Mouse (Mus musculus) ovary, adult 18-20 months (tissue): ENCODE measurements around the gene Cryba4.

Experiments
- DNase-seq: peaks from one replicate; pipeline ENCODE4 v3.0.0; 2022; ENCODE audit warnings: low spot score, mixed read lengths

The Cryba4 gene

GRCm38 (mm10) chr5:112252400-112252799 is at the start of gene Cryba4:
Gene Cryba4 (minus strand): TSS chr5:112252518.
- DNase-seq, result no peak

DNA sequence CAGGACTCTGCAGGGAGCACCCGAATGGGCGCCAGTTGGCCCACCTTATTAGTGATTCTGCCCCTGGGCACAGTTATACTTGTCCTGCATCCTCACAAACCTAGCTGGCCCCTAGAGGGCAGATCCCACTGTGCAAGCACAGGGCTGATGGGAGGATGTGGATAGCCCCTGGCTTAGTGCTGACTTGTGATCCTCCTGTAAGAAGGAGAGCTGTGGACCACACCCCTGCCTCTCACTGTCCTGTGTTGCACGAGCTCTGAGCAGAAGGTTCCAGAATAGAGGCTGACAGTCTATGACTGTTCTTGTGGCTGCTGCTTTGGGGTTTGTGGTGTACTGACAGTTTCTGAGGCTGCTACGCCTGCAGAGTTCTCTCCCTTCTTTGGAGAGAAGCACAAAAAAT is 49.4 kb upstream of the Cryba4 start:
- no peak for DNase-seq

GRCm38 (mm10) chr5:112300721-112301308 is 48.5 kb upstream of the Cryba4 start:
- no peak for DNase-seq

DNA sequence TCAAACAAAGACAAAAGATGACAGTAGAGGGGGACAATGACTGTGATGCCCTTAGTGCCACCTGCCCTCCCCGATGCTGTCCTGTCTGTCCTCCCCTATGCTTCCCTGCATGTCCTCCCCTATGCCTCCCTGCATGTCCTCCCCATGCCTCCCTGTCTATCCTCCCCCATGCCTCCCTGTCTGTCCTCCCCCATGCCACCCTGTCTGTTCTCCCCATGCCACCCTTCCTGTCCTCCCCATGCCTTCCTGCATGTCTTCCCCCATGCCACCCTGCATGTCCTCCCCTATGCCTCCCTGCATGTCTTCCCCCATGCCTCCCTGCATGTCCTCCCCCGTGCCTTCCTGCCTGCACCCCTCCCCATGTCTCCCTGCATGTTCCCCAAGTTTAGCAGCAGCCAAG is 47.8 kb upstream of the Cryba4 start:
- DNase-seq, result no peak

GRCm38 (mm10) chr5:112299399-112299798 is 47.1 kb upstream of the Cryba4 start:
- DNase-seq, result no peak

DNA sequence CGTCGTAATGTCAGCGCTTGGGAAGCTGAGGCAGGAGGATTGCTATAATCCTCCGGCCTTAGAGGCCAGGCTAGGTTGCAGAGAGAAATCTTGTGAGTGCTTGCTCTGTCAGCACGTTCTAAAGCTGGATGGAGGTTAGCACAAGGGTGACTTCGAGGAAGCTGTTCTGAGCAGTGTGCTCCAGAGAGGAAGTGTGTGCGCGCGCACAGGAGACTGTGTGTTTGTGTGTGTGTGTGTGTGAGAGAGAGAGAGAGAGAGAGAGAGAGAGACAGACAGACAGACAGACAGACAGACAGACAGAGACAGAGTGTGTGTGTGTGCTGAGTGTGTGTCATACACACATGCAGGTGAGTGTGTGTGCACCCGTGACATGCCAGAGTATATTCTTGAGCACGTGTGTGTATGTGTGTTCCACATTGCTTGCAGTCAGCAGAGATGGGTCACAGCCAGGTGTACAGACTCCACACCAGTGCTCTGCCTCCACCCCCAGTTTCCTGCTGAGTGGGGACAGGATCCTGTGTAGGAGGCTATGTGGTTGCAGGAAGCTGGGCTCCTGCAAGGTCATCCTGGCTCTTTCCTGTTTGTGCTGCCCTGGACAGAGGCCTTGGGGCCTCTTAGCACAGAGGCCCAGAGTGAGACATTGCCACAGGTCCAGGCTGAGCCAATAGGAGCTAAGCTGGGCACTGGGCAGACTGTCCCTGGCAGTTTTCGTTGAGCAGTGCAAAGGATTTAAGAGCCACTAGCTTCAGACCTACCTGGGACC is 46.1 kb upstream of the Cryba4 start:
- DNase-seq, result peak; percentile 70

- no peak for DNase-seq
These were observed 44.9 kb upstream of the Cryba4 start for GRCm38 (mm10) chr5:112297257-112297656.

DNA sequence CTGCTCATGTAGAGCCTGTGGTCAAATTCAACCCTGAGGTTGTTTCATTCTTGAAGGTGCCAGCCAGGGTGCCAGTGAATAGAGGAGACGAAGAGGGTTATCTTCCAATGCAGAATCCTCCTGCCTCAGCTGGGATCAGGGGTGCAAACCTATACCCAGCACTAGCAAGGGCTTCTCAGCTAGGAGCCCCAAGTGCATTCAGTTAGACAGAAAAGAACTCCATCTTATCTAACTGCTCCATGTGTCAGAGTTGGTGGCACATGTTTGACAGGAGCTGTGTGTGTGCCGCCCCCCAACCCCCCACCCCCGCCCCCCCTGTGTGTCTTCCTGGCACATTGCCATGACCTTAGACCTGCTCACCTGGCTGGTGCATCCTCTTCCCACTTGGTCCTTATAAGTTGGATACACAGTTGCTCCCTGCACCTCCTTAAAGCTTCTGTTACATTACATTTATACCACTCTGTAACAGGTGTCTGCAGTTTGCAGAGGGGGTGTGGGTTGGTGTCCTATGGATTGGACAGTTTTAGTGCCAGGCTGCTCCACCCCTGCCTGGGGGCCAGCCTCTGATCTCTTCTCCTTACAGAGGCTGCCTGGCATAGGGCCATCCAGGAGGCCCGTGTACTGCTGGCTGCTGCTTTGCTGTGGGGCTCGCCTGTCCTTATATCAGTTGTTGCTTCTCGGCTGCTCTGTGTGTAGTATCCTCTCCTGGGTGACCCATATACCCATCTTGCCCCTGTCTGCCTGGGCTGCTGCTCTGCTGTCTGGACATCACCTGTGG is 44.3 kb upstream of the Cryba4 start:
- no peak for DNase-seq

DNA sequence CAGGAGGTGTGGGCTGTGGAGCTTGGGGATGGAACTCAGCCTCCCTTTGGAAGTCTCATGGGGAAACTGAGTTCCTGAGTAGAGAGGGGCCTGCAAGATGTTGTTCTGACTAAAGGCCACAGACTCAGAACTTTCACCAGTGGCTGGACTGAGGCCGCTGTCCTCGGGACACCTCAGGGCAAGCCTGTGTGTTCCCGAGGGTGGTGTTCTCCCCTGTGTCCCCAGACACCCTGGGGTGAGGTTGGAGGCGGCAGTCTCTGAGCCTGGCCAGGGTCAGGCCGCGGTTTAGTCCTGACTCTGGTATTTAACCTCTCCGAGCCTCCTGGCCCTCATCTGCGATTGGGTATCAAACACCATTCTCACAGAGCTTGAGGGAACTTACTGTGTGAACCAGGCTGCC is 43.2 kb upstream of the Cryba4 start:
- no peak for DNase-seq

DNA sequence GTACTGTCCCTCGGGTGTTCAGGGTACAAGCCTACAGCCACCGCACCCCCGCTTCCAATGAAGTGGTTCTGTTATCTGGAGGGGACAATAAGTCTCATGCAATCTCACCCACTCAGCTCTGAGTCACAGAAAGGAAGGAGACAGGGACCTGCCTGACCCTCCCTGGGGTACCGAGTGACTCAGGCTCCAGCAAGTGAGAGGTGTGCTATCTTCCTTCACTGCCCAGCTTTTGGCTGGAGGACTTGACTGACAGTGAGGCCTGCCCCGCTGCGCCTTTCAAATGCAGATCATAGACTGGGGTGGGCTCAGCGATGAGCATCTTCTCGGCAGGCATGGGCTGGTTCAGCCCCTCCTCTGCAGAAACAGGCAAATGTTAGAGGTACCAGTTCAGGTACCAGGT is 42.8 kb upstream of the Cryba4 start:
- no peak for DNase-seq

- no peak for DNase-seq
These were observed 42.4 kb upstream of the Cryba4 start for GRCm38 (mm10) chr5:112294696-112295095.

- DNase-seq, result no peak
These were observed 41.5 kb upstream of the Cryba4 start for GRCm38 (mm10) chr5:112293800-112294199.

GRCm38 (mm10) chr5:112292343-112292980 is 40.1 kb upstream of the Cryba4 start:
- no peak for DNase-seq

DNA sequence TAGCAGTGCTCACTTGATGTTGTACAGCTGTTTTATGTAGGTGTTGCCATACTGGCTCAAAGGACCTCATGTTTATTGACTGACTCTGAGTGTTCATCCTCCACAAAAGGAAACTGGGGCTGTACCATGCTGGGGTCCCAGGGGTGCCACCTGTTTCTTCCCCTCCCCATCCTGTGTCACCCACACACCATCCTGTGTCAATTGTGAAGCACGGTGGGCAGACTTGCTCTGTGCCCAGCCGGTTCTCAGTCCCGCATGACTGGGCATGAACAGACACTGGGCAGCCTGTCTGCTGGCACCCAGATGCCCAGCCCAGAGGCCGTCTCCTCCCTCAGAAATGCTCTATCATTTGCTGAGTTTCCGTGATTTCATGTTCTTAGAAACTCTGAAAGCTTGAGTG is 39.5 kb upstream of the Cryba4 start:
- no peak for DNase-seq

- no peak for DNase-seq
These were observed 38.2 kb upstream of the Cryba4 start for GRCm38 (mm10) chr5:112290536-112290880.

GRCm38 (mm10) chr5:112289819-112290535 is 37.7 kb upstream of the Cryba4 start:
- no peak for DNase-seq

DNA sequence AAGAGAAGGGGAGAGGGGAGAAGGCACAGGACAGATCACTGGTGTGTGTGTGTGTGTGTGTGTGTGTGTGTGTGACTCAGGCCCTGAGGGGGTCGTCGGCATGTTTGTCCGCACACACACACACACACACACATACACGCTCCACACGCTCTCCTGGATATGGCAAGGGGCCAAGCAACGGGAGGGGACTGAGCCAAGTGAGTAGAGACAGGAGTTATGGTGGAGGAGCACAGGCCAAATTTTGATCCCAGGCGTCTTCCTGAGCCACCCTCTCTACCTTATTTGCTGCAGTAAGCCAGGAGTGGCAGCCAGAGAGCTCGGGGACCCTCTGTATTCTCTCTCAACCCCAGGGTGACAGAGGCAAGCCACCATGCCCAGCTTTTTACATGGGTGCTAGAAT is 36.9 kb upstream of the Cryba4 start:
- no peak for DNase-seq

DNA sequence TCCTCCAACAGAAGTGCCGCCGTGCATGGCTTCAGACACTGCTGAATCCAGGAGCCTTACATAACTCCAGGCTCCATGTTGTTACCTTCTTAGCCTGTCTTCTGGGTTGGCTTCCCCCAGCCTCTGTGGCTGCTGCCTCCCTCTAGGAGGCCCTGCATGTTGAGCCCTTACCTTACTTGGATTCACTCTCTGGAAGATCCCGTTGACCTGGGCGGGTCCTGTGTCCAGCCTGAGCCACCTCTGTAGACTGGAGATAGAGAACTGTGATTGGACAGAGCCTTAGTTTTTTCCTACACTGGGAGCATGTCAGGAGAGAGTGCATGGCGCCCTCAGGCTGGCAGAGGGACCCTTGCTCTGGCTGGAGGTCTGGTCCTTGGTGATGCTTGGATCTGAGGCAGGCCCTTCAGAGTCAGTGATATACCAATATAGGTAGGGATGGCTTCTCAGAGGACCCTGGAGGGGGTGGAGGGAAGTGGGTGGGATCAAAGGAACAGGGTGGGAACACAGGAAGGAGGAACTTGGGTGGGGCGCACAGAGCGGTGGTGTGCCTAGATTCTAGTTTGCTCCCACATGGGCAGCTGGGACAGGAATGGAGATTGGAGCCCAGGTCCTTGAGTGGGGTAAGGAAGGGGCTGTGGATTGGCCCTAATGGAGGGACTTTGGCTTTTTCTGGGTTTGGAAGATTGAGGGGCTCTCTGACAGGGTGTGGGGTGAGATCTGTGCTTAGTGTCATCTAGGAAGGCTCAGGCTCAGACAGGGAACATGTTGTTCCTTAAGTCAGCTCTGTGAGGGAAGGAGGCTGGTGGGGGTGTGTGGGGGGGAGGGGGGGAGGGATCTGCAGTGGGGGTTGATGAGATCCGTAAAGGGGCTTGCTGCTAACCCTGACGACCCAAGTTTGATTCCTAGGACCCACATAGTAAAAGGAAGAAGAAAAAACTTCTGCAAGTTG is 36.1 kb upstream of the Cryba4 start:
- no peak for DNase-seq

GRCm38 (mm10) chr5:112287652-112288051 is 35.3 kb upstream of the Cryba4 start:
- no peak for DNase-seq

DNA sequence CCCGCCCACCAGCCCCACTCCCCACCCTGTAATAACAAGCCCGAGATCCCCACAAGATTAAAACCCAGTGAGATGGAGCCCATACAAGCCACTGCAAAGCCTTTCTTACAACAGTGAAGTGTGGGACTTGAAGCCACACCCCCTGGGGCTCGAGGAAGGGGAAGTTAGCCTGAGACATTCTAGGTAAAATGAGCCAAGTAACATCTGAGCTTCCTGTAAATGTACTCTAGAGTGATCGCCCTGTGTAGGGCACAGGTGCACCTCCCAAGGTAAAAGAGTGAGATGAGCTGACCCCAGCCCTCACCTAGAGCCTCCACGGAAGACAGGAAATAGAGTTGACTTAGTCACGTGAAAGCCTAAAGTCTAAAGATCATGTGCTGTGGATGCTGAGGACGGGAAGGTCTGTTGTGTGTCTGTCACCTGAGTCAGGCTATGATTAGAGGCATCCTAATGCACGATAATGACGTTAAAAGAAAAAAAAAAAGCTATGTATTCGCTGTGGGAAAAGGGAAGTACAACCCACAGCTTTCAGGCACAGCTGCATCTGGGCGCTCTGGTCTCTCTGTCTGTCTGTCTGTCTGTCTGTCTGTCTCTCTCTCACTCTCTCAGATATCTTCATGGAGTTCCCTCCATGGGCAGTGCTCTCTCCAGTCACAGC is 34.8 kb upstream of the Cryba4 start:
- no peak for DNase-seq
